In genomic region chr12:32757441-32758119, GRCm38 (mm10) we compare ENCODE assay signal across 9 mouse cellular contexts.
DNase-seq lines count a peak whose midpoint lies in the region; ATAC-seq and TF ChIP-seq lines count a peak whose summit lies in the region.
"Had no signal": no experiment of that assay in that cellular context is flagged by ENCODE, and none has a peak within 500 bp of the region (broad histone marks: within the 10 kb centered on the region; RNA-seq: fewer than 3 reads in every experiment).

No protein-coding gene starts in this region.

- H3K4me1 ChIP-seq in intestine, postnatal 0 days (replicated peaks; ENCODE audit: control insufficient read depth, insufficient read depth, low read length): no peaks in the 10 kb centered on the region

- 79% methylated on average over 2 of the region's 2 CpGs for WGBS in intestine, postnatal 0 days

- TF ChIP-seq CTCF in gastrocnemius, adult 2 months (IDR thresholded peaks at IDR 0.05): no peak
- no peak for TF ChIP-seq CTCF in intestine, postnatal 0 days (IDR thresholded peaks at IDR 0.05; ENCODE audit: low read depth)

- no peak overlapping the region for H3K4me2 ChIP-seq in intestine, postnatal 0 days (replicated peaks; ENCODE audit: low read depth)

- ATAC-seq in megakaryocyte progenitor cell, adult 5-6 weeks (replicated peaks; ENCODE audit: poor library complexity): no peak
- no peak for ATAC-seq in intestine, postnatal 0 days

- intact Hi-C loops in gastrocnemius, adult 2 months (cut with DNase I): no loop called here
- intact Hi-C loops in gastrocnemius, postnatal 36 days (cut with DNase I): no loop called here

- H3K4me3 ChIP-seq in gastrocnemius, adult 2 months: no peak overlapping the region
- no peak overlapping the region for H3K4me3 ChIP-seq in intestine, postnatal 0 days (ENCODE audit: low read depth, low read length)

- H3K9me3 ChIP-seq in intestine, postnatal 0 days (ENCODE audit: control insufficient read depth): no peaks in the 10 kb centered on the region

- H3K27me3 ChIP-seq in intestine, postnatal 0 days (replicated peaks; ENCODE audit: control insufficient read depth, insufficient read depth, low read length): no peaks in the 10 kb centered on the region
- H3K27me3 ChIP-seq: CH12.LX had no signal

- no peaks in the 10 kb centered on the region for H3K36me3 ChIP-seq in intestine, postnatal 0 days (ENCODE audit: control insufficient read depth, insufficient read depth)

- peak; percentile 24 for DNase-seq in gastrocnemius, adult 2 months
- DNase-seq in gastrocnemius, postnatal 36 days: no peak
- DNase-seq in Muller cell, postnatal 12 days (ENCODE audit: inconsistent ontology term): peak; percentile 85
- DNase-seq in cerebellum, adult 9-10 months: peak; percentile 97
- DNase-seq in layer of hippocampus, adult 9-10 months (ENCODE audit: low spot score): peak; percentile 45
- DNase-seq in spleen, adult 12 weeks (ENCODE audit: low spot score): no peak

- H3K9ac ChIP-seq in intestine, postnatal 0 days (ENCODE audit: low read depth, low read length): no peak overlapping the region

- no peak overlapping the region for H3K27ac ChIP-seq in gastrocnemius, adult 2 months
- H3K27ac ChIP-seq in intestine, postnatal 0 days (ENCODE audit: low read depth, low read length): no peak overlapping the region

Comparison
In these comparisons a context has a peak if more than half of its experiments do, and no peak if none do; other contexts are left out.
1. DNase-seq: peak in gastrocnemius, adult 2 months (single experiment), Muller cell, postnatal 12 days (single experiment), cerebellum, adult 9-10 months (single experiment) and layer of hippocampus, adult 9-10 months (single experiment); none in gastrocnemius, postnatal 36 days (0 of 2) and spleen, adult 12 weeks (single experiment).